Mouse (Mus musculus): Measurements from ENCODE around the gene Elfn1.
"Not testable (repeated sequence)": the region's sequence is repeated elsewhere in the genome, so short reads cannot be mapped to it uniquely, and the experiment has no call there.

Gene Elfn1

GRCm38 (mm10) chr5:139969151-139969948 lies 61.6 kb downstream of the Elfn1 start:
- no peak for DNase-seq (ENCODE audit: low read depth, low spot score)

- DNase-seq (ENCODE audit: low read depth, low spot score): peak; percentile 59
Observed at GRCm38 (mm10) chr5:139970186-139970631, 62.5 kb downstream of the Elfn1 start.

GRCm38 (mm10) chr5:139976584-139976983 lies 68.8 kb downstream of the Elfn1 start:
- DNase-seq (ENCODE audit: low read depth, low spot score): no peak

GRCm38 (mm10) chr5:139977476-139977875 lies 69.7 kb downstream of the Elfn1 start:
- DNase-seq (ENCODE audit: low read depth, low spot score): no peak

GRCm38 (mm10) chr5:139978525-139979276 lies 71.0 kb downstream of the Elfn1 start:
- peak; percentile 14 for DNase-seq (ENCODE audit: low read depth, low spot score)

- DNase-seq (ENCODE audit: low read depth, low spot score): no peak
Observed at GRCm38 (mm10) chr5:139979371-139979770, 71.6 kb downstream of the Elfn1 start.

- DNase-seq (ENCODE audit: low read depth, low spot score): no peak
Observed at GRCm38 (mm10) chr5:139981976-139982375, 74.2 kb downstream of the Elfn1 start.

- DNase-seq (ENCODE audit: low read depth, low spot score): no peak
Observed at GRCm38 (mm10) chr5:139985073-139985746, 77.5 kb downstream of the Elfn1 start.

- DNase-seq (ENCODE audit: low read depth, low spot score): no peak
Observed at GRCm38 (mm10) chr5:139991531-139991930, 83.8 kb downstream of the Elfn1 start.

- not testable (repeated sequence) for DNase-seq (ENCODE audit: low read depth, low spot score)
Observed at GRCm38 (mm10) chr5:139998321-139998720, 90.6 kb downstream of the Elfn1 start.

GRCm38 (mm10) chr5:139998916-139999315 lies 91.2 kb downstream of the Elfn1 start:
- no peak for DNase-seq (ENCODE audit: low read depth, low spot score)

- DNase-seq (ENCODE audit: low read depth, low spot score): no peak
Observed at GRCm38 (mm10) chr5:140002541-140002940, 94.8 kb downstream of the Elfn1 start.

- no peak for DNase-seq (ENCODE audit: low read depth, low spot score)
Observed at GRCm38 (mm10) chr5:140006861-140007260, 99.1 kb downstream of the Elfn1 start.

GRCm38 (mm10) chr5:140007656-140008522 lies 100.1 kb downstream of the Elfn1 start:
- DNase-seq (ENCODE audit: low read depth, low spot score): no peak

- no peak for DNase-seq (ENCODE audit: low read depth, low spot score)
Observed at GRCm38 (mm10) chr5:140008523-140008806, 100.7 kb downstream of the Elfn1 start.

- DNase-seq (ENCODE audit: low read depth, low spot score): no peak
Observed at GRCm38 (mm10) chr5:140009083-140009655, 101.4 kb downstream of the Elfn1 start.

GRCm38 (mm10) chr5:140010405-140010804 lies 102.7 kb downstream of the Elfn1 start:
- DNase-seq (ENCODE audit: low read depth, low spot score): no peak

GRCm38 (mm10) chr5:140012286-140012967 lies 104.7 kb downstream of the Elfn1 start:
- DNase-seq (ENCODE audit: low read depth, low spot score): no peak

GRCm38 (mm10) chr5:140013652-140014051 lies 105.9 kb downstream of the Elfn1 start:
- DNase-seq (ENCODE audit: low read depth, low spot score): no peak

GRCm38 (mm10) chr5:140016896-140017295 lies 109.2 kb downstream of the Elfn1 start:
- no peak for DNase-seq (ENCODE audit: low read depth, low spot score)

All from CD4-positive, CD25-positive, alpha-beta regulatory T cell, adult 2 months (primary cell).